In genomic region chr4:140432101-140432500, GRCm38 (mm10) we compare ENCODE assay signal across 24 mouse cellular contexts.
"Had no signal": no experiment of that assay in that cellular context is flagged by ENCODE, and none has a peak within 500 bp of the region (broad histone marks: within the 10 kb centered on the region; RNA-seq: fewer than 3 reads in every experiment).

No protein-coding gene starts in this region.

- DNase-seq: kidney, postnatal 25 days; layer of hippocampus, adult 9-11 months; liver; lung, adult 18-20 months; lung, postnatal 10 days; lung, postnatal 36 days; retina, postnatal 1 day; right cerebral cortex, postnatal 25 days; spleen, adult 18-20 months; thymus, postnatal 25 days had no signal

- H3K4me3 ChIP-seq: layer of hippocampus, adult 2 months; limb, embryonic 10.5 days; limb, embryonic 13.5 days; liver, embryonic 12.5 days; liver, embryonic 15.5 days; lung, embryonic 15.5 days; megakaryocyte, embryonic 14.5 days; midbrain, embryonic 10.5 days; midbrain, embryonic 13.5 days; myocyte; neural tube, embryonic 13.5 days; stomach, embryonic 15.5 days had no signal

- H3K4me2 ChIP-seq: limb, embryonic 13.5 days; liver, embryonic 12.5 days; liver, embryonic 15.5 days; lung, embryonic 15.5 days; midbrain, embryonic 13.5 days; neural tube, embryonic 13.5 days; stomach, embryonic 15.5 days had no signal

- H3K27ac ChIP-seq: kidney, postnatal 0 days; layer of hippocampus, adult 2 months; limb, embryonic 10.5 days; limb, embryonic 13.5 days; liver, embryonic 12.5 days; liver, embryonic 15.5 days; lung, embryonic 15.5 days; midbrain, embryonic 10.5 days; midbrain, embryonic 13.5 days; neural tube, embryonic 13.5 days; stomach, embryonic 15.5 days had no signal

- H3K9ac ChIP-seq: limb, embryonic 13.5 days; liver, embryonic 12.5 days; liver, embryonic 15.5 days; lung, embryonic 15.5 days; midbrain, embryonic 13.5 days; neural tube, embryonic 13.5 days; stomach, embryonic 15.5 days had no signal

- H3K36me3 ChIP-seq: limb, embryonic 10.5 days; limb, embryonic 13.5 days; liver, embryonic 12.5 days; liver, embryonic 15.5 days; lung, embryonic 15.5 days; midbrain, embryonic 10.5 days; midbrain, embryonic 13.5 days; neural tube, embryonic 13.5 days; stomach, embryonic 15.5 days had no signal

- H3K9me3 ChIP-seq: limb, embryonic 10.5 days; limb, embryonic 13.5 days; liver, embryonic 12.5 days; liver, embryonic 15.5 days; lung, embryonic 15.5 days; midbrain, embryonic 13.5 days; neural tube, embryonic 13.5 days; stomach, embryonic 15.5 days had no signal

- H3K27me3 ChIP-seq: limb, embryonic 13.5 days; liver, embryonic 12.5 days; liver, embryonic 15.5 days; lung, embryonic 15.5 days; midbrain, embryonic 13.5 days; neural tube, embryonic 13.5 days; stomach, embryonic 15.5 days had no signal

- H3K4me1 ChIP-seq: limb, embryonic 13.5 days; liver, embryonic 15.5 days; lung, embryonic 15.5 days; megakaryocyte, embryonic 14.5 days; stomach, embryonic 15.5 days had no signal

- ATAC-seq: liver, embryonic 12.5 days; midbrain, embryonic 13.5 days; midbrain, embryonic 16.5 days had no signal
